Mouse (Mus musculus): ENCODE results near the gene Mrgprx1. TPM values are rescaled to one million over a fixed set of nuclear protein-coding genes. Genes with fewer than 3 reads are reported as not detected.

Gene Mrgprx1
- 0.08 TPM in 1 of 2 replicates, not detected in the other for polyA plus RNA-seq (2012; rRNA removed)

- H3K27ac ChIP-seq (ENCODE audit: control insufficient read depth, insufficient read depth, low read length): no peak within 1 kb of the TSS
- no peak for DNase-seq
- no peaks in the 10 kb centered on the region for H3K4me1 ChIP-seq (replicated peaks; ENCODE audit: control insufficient read depth, insufficient read depth, low read length)
- no peak within 1 kb of the TSS for H3K4me3 ChIP-seq (ENCODE audit: control insufficient read depth, insufficient read depth, low read length)
- H3K36me3 ChIP-seq (ENCODE audit: control insufficient read depth, insufficient read depth, low read length): no peaks in the 10 kb centered on the region
- H3K27me3 ChIP-seq (ENCODE audit: control insufficient read depth, insufficient read depth, low read length): no peaks in the 10 kb centered on the region
- no peak for TF ChIP-seq POLR2A (IDR thresholded peaks at IDR 0.05; ENCODE audit: control insufficient read depth, extremely low read depth, insufficient read depth, low read length, poor library complexity)
- TF ChIP-seq CTCF (IDR thresholded peaks at IDR 0.05; ENCODE audit: borderline replicate concordance, control insufficient read depth, extremely low read depth, insufficient read depth, low read length, poor library complexity): no peak
- 93% methylated on average over 3 of the region's 3 CpGs for WGBS
Measured at GRCm38 (mm10) chr7:48027497-48027896, at the start of gene Mrgprx1. TSS of gene Mrgprx1 (minus strand) at chr7:48027597.

GRCm38 (mm10) chr7:48075521-48075920 lies 48.1 kb upstream of the Mrgprx1 start:
- no peaks in the 10 kb centered on the region for H3K27me3 ChIP-seq (ENCODE audit: control insufficient read depth, insufficient read depth, low read length)
- no peaks in the 10 kb centered on the region for H3K4me1 ChIP-seq (replicated peaks; ENCODE audit: control insufficient read depth, insufficient read depth, low read length)
- no peak overlapping the region for H3K27ac ChIP-seq (ENCODE audit: control insufficient read depth, insufficient read depth, low read length)
- DNase-seq: no peak
- H3K4me3 ChIP-seq (ENCODE audit: control insufficient read depth, insufficient read depth, low read length): no peak overlapping the region
- TF ChIP-seq POLR2A (IDR thresholded peaks at IDR 0.05; ENCODE audit: control insufficient read depth, extremely low read depth, insufficient read depth, low read length, poor library complexity): no peak
- no peak for TF ChIP-seq CTCF (IDR thresholded peaks at IDR 0.05; ENCODE audit: borderline replicate concordance, control insufficient read depth, extremely low read depth, insufficient read depth, low read length, poor library complexity)
- H3K36me3 ChIP-seq (ENCODE audit: control insufficient read depth, insufficient read depth, low read length): no peaks in the 10 kb centered on the region

- no peak overlapping the region for H3K27ac ChIP-seq (ENCODE audit: control insufficient read depth, insufficient read depth, low read length)
- H3K4me1 ChIP-seq (replicated peaks; ENCODE audit: control insufficient read depth, insufficient read depth, low read length): no peaks in the 10 kb centered on the region
- H3K36me3 ChIP-seq (ENCODE audit: control insufficient read depth, insufficient read depth, low read length): no peaks in the 10 kb centered on the region
- TF ChIP-seq POLR2A (IDR thresholded peaks at IDR 0.05; ENCODE audit: control insufficient read depth, extremely low read depth, insufficient read depth, low read length, poor library complexity): no peak
- TF ChIP-seq CTCF (IDR thresholded peaks at IDR 0.05; ENCODE audit: borderline replicate concordance, control insufficient read depth, extremely low read depth, insufficient read depth, low read length, poor library complexity): no peak
- no peaks in the 10 kb centered on the region for H3K27me3 ChIP-seq (ENCODE audit: control insufficient read depth, insufficient read depth, low read length)
- DNase-seq: no peak
- no peak overlapping the region for H3K4me3 ChIP-seq (ENCODE audit: control insufficient read depth, insufficient read depth, low read length)
- 78% methylated on average over 4 of the region's 4 CpGs for WGBS
Measured at GRCm38 (mm10) chr7:48046475-48047185, 19.2 kb upstream of the Mrgprx1 start.

- no peaks in the 10 kb centered on the region for H3K27me3 ChIP-seq (ENCODE audit: control insufficient read depth, insufficient read depth, low read length)
- H3K4me3 ChIP-seq (ENCODE audit: control insufficient read depth, insufficient read depth, low read length): no peak overlapping the region
- no peak overlapping the region for H3K27ac ChIP-seq (ENCODE audit: control insufficient read depth, insufficient read depth, low read length)
- H3K36me3 ChIP-seq (ENCODE audit: control insufficient read depth, insufficient read depth, low read length): no peaks in the 10 kb centered on the region
- TF ChIP-seq CTCF (IDR thresholded peaks at IDR 0.05; ENCODE audit: borderline replicate concordance, control insufficient read depth, extremely low read depth, insufficient read depth, low read length, poor library complexity): no peak
- 26% methylated on average over 1 of the region's 1 CpGs for WGBS
- DNase-seq: no peak
- H3K4me1 ChIP-seq (replicated peaks; ENCODE audit: control insufficient read depth, insufficient read depth, low read length): no peaks in the 10 kb centered on the region
Measured at GRCm38 (mm10) chr7:48044046-48044445, 16.6 kb upstream of the Mrgprx1 start.

- no peak overlapping the region for H3K4me3 ChIP-seq (ENCODE audit: control insufficient read depth, insufficient read depth, low read length)
- no peak for DNase-seq
- WGBS: 51% methylated on average over 2 of the region's 2 CpGs
- H3K4me1 ChIP-seq (replicated peaks; ENCODE audit: control insufficient read depth, insufficient read depth, low read length): no peaks in the 10 kb centered on the region
- H3K36me3 ChIP-seq (ENCODE audit: control insufficient read depth, insufficient read depth, low read length): no peaks in the 10 kb centered on the region
- no peaks in the 10 kb centered on the region for H3K27me3 ChIP-seq (ENCODE audit: control insufficient read depth, insufficient read depth, low read length)
- no peak for TF ChIP-seq POLR2A (IDR thresholded peaks at IDR 0.05; ENCODE audit: control insufficient read depth, extremely low read depth, insufficient read depth, low read length, poor library complexity)
- TF ChIP-seq CTCF (IDR thresholded peaks at IDR 0.05; ENCODE audit: borderline replicate concordance, control insufficient read depth, extremely low read depth, insufficient read depth, low read length, poor library complexity): no peak
- no peak overlapping the region for H3K27ac ChIP-seq (ENCODE audit: control insufficient read depth, insufficient read depth, low read length)
Measured at GRCm38 (mm10) chr7:48017874-48018273, 9.5 kb downstream of the Mrgprx1 start.

- no peak for DNase-seq
- Histone ChIP-seq H3K36me3 (ENCODE audit: control insufficient read depth, insufficient read depth, low read length) (no peaks in the 10 kb centered on the region), H3K4me3 (ENCODE audit: control insufficient read depth, insufficient read depth, low read length) (no peak overlapping the region), H3K27me3 (ENCODE audit: control insufficient read depth, insufficient read depth, low read length) (no peaks in the 10 kb centered on the region), H3K4me1 (replicated peaks; ENCODE audit: control insufficient read depth, insufficient read depth, low read length) (no peaks in the 10 kb centered on the region), H3K27ac (ENCODE audit: control insufficient read depth, insufficient read depth, low read length) (no peak overlapping the region)
- TF ChIP-seq POLR2A (IDR thresholded peaks at IDR 0.05; ENCODE audit: control insufficient read depth, extremely low read depth, insufficient read depth, low read length, poor library complexity): no peak
- TF ChIP-seq CTCF (IDR thresholded peaks at IDR 0.05; ENCODE audit: borderline replicate concordance, control insufficient read depth, extremely low read depth, insufficient read depth, low read length, poor library complexity): no peak
- WGBS: 56% methylated on average over 3 of the region's 3 CpGs
Measured at GRCm38 (mm10) chr7:47995689-47996088, 31.7 kb downstream of the Mrgprx1 start.

- no peak for DNase-seq
- Histone ChIP-seq H3K4me1 (replicated peaks; ENCODE audit: control insufficient read depth, insufficient read depth, low read length) (no peaks in the 10 kb centered on the region), H3K4me3 (ENCODE audit: control insufficient read depth, insufficient read depth, low read length) (no peak overlapping the region), H3K36me3 (ENCODE audit: control insufficient read depth, insufficient read depth, low read length) (no peaks in the 10 kb centered on the region), H3K27me3 (ENCODE audit: control insufficient read depth, insufficient read depth, low read length) (no peaks in the 10 kb centered on the region), H3K27ac (ENCODE audit: control insufficient read depth, insufficient read depth, low read length) (no peak overlapping the region)
- 20% methylated on average over 1 of the region's 1 CpGs for WGBS
- TF ChIP-seq POLR2A (IDR thresholded peaks at IDR 0.05; ENCODE audit: control insufficient read depth, extremely low read depth, insufficient read depth, low read length, poor library complexity): no peak
Measured at GRCm38 (mm10) chr7:47986752-47987151, 40.6 kb downstream of the Mrgprx1 start.
